Mouse (Mus musculus) testis, adult 2 months (tissue): ENCODE measurements at regions not wholly inside any gene's neighbourhood (a gene's known extent, or its start where the extent isn't known, plus 50 kb on each side); places are given as distances from the start of the nearest gene placed in this dataset.

Source experiments
- CTCF ChIP-seq: fragments of 200-500 bp; IDR thresholded peaks from 2 replicates; pipeline ENCODE4 v1.5.1; 2012; ENCODE audit warnings: low read depth, mild to moderate bottlenecking, inconsistent platforms, low read length, moderate library complexity; ENCODE audit not compliant: control insufficient read depth, insufficient read depth, insufficient replicate concordance
- POLR2A ChIP-seq: fragments of 200-500 bp; IDR thresholded peaks from 2 replicates; pipeline ENCODE4 v1.6.1; 2012; ENCODE audit warnings: low read depth, mild to moderate bottlenecking, inconsistent platforms, low read length, moderate library complexity; ENCODE audit not compliant: control insufficient read depth

- TF ChIP-seq POLR2A (no peak), CTCF (no peak)
Measured at GRCm38 (mm10) chr11:71857926-71858325, 108.2 kb downstream of the Wscd1 start.
